Mouse (Mus musculus): ENCODE results near the gene Nphp4.

- TF ChIP-seq CTCF (conservative IDR thresholded peaks at IDR 0.05; ENCODE audit: low read length) (no peak), NANOG (IDR thresholded peaks at IDR 0.05; ENCODE audit: borderline replicate concordance, low read length) (no peak)
These were observed 11.4 kb upstream of the Nphp4 start for GRCm38 (mm10) chr4:152465116-152465515.

All from E14TG2a.4 (cell line).